Mouse (Mus musculus) liver, embryonic 15.5 days (tissue): ENCODE measurements around the gene Agap3. TPM values are rescaled to one million over a fixed set of nuclear protein-coding genes. Genes with fewer than 3 reads are reported as not detected.

Experiments used
- ATAC-seq: fragments of 200-750 bp; cut with Nextera tagmentation; 2 replicates; pipeline ENCODE4 v1.8.0; 2017; ENCODE audit warnings: moderate number of reproducible peaks, mild to moderate bottlenecking, moderate library complexity; ENCODE audit not compliant: insufficient read depth
- H3K27ac ChIP-seq: fragments of 300-500 bp; sonication (generic); replicated peaks from 2 replicates; pipeline ENCODE4 v1.5.1; 2015; ENCODE audit warnings: mild to moderate bottlenecking, inconsistent platforms
- H3K27me3 ChIP-seq: fragments of 300-500 bp; sonication (generic); 2 replicates; pipeline ENCODE4 v1.6.1; 2015; ENCODE audit warnings: mild to moderate bottlenecking, inconsistent platforms
- H3K36me3 ChIP-seq: fragments of 300-500 bp; sonication (generic); replicated peaks from 2 replicates; pipeline ENCODE4 v1.6.1; 2015; ENCODE audit warnings: moderate library complexity, mild to moderate bottlenecking, inconsistent platforms
- H3K4me1 ChIP-seq: fragments of 300-500 bp; sonication (generic); replicated peaks from 2 replicates; pipeline ENCODE4 v1.6.1; 2015; ENCODE audit warnings: inconsistent platforms
- H3K4me2 ChIP-seq: fragments of 300-500 bp; sonication (generic); 2 replicates; pipeline ENCODE4 v1.6.1; 2015; ENCODE audit warnings: moderate library complexity, mild to moderate bottlenecking, inconsistent platforms
- H3K4me3 ChIP-seq: fragments of 300-500 bp; sonication (generic); replicated peaks from 2 replicates; pipeline ENCODE4 v1.5.1; 2015; ENCODE audit warnings: mild to moderate bottlenecking, inconsistent platforms
- H3K9ac ChIP-seq: fragments of 300-500 bp; sonication (generic); 2 replicates; pipeline ENCODE4 v1.6.1; 2015; ENCODE audit warnings: moderate library complexity, mild to moderate bottlenecking, inconsistent platforms
- H3K9me3 ChIP-seq: fragments of 300-500 bp; sonication (generic); replicated peaks from 2 replicates; pipeline ENCODE4 v1.6.1; 2016; ENCODE audit warnings: inconsistent platforms
- WGBS: fragments of 180-500 bp; shearing (Covaris S2); methylation state at CpG from one replicate; pipeline ENCODE4 v1.1.7; 2015; ENCODE audit warnings: mixed read lengths; ENCODE audit not compliant: insufficient replicate concordance; 5-methylcytosine and 5-hydroxymethylcytosine counted together
- polyA plus RNA-seq: library from polyadenylated mRNA; unstranded; fragments of >200 nt; fragmentation: Nextera tagmentation; extraction: Ambion mirVana; gene quantifications from 2 replicates; pipeline ENCODE4 v1.2.1, GENCODE M21; 2015

Agap3 gene
- polyA plus RNA-seq, result 11.3 and 14.7 TPM in 2 replicates

DNA sequence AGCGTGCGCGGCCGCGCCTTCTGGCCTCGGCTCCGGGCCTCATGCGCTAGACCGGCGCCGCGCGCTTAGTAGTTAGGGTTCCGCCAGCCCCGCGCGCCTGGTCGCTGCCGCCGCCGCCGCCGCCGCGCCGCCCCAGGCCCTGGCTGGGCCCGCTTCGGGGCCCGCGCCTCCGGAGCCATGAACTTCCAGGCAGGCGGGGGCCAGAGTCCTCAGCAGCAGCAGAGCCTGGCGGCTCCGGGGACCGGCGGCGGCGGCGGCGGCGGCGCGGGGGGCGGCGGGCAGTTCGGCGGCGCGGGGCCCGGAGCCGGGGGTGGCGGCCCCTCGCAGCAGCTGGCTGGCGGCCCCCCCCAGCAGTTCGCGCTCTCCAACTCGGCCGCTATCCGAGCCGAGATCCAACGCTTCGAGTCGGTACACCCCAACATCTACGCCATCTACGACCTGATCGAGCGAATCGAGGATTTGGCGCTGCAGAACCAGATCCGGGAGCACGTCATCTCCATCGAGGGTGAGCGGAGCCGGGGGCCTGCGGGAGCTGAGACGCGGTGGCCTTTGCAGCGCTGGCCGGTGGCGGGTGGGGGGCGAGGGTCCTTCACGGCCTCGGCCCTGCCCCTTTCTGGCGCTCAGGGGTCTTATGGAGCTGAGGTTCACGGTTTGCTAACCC, at the start of gene Agap3:
Gene Agap3 (plus strand): TSS at position 148 of the 661 bp plus-strand sequence.
- Histone ChIP-seq H3K9me3 (no peaks in the 10 kb centered on the region), H3K27me3 (no peaks in the 10 kb centered on the region), H3K9ac (peak within 1 kb of the TSS; percentile 90), H3K36me3 (0 out of 2 replicates have a peak, but pooled peaks cover 10% of the 10 kb centered on the region), H3K4me3 (peak within 1 kb of the TSS; percentile 83), H3K4me1 (peaks cover 68% of the 10 kb centered on the region), H3K4me2 (peak within 1 kb of the TSS; percentile 100), H3K27ac (peak within 1 kb of the TSS; percentile 96)
- ATAC-seq, result no peak; the same call in 1 of the 2 replicates
- WGBS, result under 1% methylated on average over 65 of the region's 85 CpGs

DNA sequence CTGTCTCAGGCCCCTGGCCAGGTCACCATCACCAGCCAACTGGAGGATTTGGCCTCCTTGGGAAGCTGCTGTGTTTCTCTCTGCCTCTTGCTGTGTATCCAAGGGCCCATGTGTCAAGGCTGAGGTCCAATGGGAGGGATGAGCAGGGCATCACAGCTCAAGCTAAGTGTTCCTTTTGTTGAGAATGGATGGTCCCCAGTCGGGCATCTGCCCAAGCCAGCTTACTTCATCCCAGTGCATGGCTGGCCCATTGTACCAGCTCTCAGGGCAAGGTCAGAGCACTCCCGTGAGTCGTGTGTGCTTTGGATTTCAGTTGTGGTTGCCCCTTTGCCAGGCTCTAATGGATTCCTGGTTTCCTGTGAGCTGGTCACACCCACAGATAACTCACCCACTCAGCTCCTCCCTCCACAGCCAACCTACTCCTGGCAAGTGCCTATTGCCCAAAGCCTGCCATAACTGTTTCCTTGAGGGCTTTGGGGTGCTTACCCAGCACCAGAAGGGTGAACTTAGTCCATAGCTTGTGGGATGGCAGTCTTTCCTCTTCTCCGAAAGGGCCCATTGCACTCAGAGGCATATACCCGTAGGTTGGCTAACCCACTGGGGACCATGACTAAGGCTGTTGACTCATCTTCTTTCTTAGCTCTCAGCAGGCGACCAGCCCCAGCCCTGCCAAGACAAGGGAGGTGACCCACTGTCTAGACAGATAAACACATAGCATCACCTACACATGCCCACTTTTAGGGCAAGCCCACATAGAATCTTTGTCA, 47.2 kb upstream of the Agap3 start:
- H3K4me2 ChIP-seq, result no peak overlapping the region
- H3K4me1 ChIP-seq, result peaks cover 16% of the 10 kb centered on the region
- H3K9me3 ChIP-seq, result no peaks in the 10 kb centered on the region
- no peak overlapping the region for H3K27ac ChIP-seq
- ATAC-seq, result no peak
- H3K27me3 ChIP-seq, result no peaks in the 10 kb centered on the region
- peaks cover 16% of the 10 kb centered on the region for H3K36me3 ChIP-seq
- H3K4me3 ChIP-seq, result no peak overlapping the region
- WGBS, result 55% methylated on average over 6 of the region's 6 CpGs
- no peak overlapping the region for H3K9ac ChIP-seq

DNA sequence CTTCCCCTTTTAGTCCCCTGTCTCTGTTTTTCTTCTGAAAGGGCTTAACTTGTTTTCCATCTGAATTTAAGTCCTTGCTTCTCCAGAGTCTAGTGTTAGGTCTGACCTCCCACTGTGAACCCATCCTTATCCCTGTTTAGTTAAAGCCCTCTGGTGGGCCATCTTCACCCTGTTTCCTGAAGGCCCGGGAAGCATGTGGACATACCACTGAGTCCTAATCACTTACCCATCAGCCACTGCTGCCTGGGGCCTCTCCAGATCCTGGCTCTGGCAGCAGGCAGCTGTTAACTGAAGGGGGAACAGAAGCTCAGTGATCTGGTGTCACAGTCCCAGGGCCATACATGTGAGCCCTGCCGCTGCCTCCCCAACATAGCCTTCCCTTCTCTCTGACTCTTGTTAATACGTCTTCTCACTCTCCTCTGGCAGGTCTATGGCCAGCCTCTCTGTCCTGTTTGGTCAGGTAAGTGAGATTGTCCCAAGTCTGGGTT, 46.5 kb upstream of the Agap3 start:
- 60% methylated on average over 3 of the region's 3 CpGs for whole genome bisulfite sequencing
- Histone ChIP-seq H3K9me3 (no peaks in the 10 kb centered on the region), H3K9ac (no peak overlapping the region), H3K4me1 (peaks cover 16% of the 10 kb centered on the region), H3K27ac (no peak overlapping the region), H3K4me3 (no peak overlapping the region), H3K36me3 (peaks cover 16% of the 10 kb centered on the region), H3K4me2 (no peak overlapping the region), H3K27me3 (no peaks in the 10 kb centered on the region)
- no peak for ATAC-seq

DNA sequence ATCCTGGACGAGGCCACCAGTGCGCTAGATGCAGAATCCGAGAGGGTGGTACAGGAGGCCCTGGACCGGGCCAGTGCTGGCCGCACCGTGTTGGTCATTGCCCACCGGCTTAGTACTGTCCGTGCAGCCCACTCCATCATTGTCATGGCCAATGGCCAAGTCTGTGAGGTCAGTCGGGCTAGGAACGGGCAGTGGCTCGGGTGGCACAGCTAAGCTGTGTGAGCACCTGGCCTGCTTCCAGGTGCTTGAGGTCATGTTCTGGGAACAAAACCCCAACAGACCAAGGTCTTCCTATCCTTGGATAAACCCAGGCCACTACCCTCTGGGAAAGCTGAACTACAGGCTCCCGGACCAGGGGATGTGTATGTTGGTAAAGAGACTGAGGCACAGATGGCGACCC, 43.3 kb upstream of the Agap3 start:
- Histone ChIP-seq H3K4me2 (no peak overlapping the region), H3K4me1 (peaks cover 16% of the 10 kb centered on the region), H3K4me3 (no peak overlapping the region), H3K9me3 (no peaks in the 10 kb centered on the region), H3K36me3 (no peaks in the 10 kb centered on the region), H3K9ac (no peak overlapping the region), H3K27me3 (peaks cover 11% of the 10 kb centered on the region), H3K27ac (no peak overlapping the region)
- WGBS, result 82% methylated on average over 13 of the region's 13 CpGs
- ATAC-seq, result no peak

DNA sequence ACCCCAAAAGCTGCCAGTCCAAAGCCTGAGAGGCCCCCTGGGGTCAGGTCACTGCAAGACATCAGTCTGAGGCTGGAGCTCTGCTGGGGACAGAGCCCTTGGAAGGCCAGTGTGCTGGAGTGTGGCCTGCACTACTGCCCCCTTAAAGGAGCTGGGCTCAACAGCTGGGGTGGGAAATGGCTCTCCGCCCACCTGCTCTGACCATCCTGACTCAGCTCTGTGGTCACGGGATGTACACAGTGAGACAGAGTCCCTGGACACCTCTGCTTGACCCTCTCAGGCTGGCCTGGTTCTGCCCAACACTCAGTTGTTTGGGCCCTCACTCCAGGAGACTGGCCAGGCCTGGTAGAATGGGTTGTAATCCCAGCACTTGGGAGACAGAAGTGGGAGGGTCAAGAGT, 42.5 kb upstream of the Agap3 start:
- peaks cover 19% of the 10 kb centered on the region for H3K27me3 ChIP-seq
- WGBS, result 65% methylated on average over 2 of the region's 2 CpGs
- no peak for ATAC-seq

DNA sequence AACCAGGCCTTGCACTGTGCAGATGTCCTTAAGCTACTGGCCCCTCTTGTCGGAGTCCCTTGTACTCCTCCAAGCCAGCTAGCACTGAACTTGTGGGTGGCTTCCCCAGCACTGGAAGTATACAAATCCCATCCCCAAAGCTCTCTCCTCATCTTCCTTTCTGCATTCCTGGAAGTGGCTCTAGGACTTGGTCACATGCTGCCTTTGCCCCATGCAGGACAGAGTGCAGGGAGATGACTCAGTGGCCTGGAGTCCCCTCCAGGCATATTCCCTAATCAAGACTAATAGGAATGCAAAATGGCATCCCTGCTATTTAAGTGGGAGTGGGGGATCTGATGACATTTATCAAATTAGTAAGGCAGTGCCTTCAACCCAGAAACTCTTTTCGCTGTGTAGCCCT, 39.9 kb upstream of the Agap3 start:
- WGBS, result 56% methylated on average over 2 of the region's 2 CpGs
- no peak overlapping the region for H3K4me3 ChIP-seq
- no peak overlapping the region for H3K27ac ChIP-seq
- H3K9me3 ChIP-seq, result no peaks in the 10 kb centered on the region
- H3K4me2 ChIP-seq, result no peak overlapping the region
- peaks cover 32% of the 10 kb centered on the region for H3K27me3 ChIP-seq
- no peaks in the 10 kb centered on the region for H3K4me1 ChIP-seq
- H3K9ac ChIP-seq, result no peak overlapping the region
- no peaks in the 10 kb centered on the region for H3K36me3 ChIP-seq
- no peak for ATAC-seq

More for the DNA sequence above, 42.5 kb upstream of the Agap3 start:
- Histone ChIP-seq H3K4me1 (peaks cover 9% of the 10 kb centered on the region), H3K4me2 (no peak overlapping the region), H3K36me3 (no peaks in the 10 kb centered on the region), H3K9ac (no peak overlapping the region), H3K4me3 (no peak overlapping the region), H3K27ac (no peak overlapping the region), H3K9me3 (no peaks in the 10 kb centered on the region)

DNA sequence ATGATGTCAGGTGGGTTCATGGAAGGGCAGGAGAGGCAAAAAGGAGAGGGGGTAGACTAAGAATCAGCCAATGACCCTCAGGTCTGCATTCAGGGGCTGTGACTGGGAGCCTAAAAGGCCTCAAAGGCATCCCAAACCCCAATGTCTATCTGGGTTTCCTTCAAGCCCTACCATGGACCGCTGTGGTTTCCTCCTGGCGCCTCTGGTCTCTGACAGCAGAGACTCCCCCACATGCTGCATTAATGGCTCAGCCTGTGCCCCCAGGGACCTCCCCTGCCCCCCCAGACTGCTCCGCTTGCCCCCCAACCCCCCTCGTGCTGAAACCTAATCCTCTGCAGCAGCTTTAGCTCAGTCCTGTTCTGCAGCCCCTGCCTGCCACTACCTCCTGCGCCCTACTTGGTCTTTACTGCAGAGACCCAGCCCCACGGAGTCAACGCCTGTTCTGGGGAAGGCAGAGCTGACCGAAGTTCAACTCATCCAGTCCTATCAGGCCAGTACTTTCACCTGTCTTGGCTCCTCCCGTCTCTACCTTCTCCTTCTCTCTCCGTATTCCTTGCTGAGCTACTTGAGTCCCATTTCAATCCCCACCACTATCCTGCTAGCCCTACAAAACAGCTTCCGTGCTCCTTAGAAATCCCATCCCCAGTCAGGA, 38.8 kb upstream of the Agap3 start, which contains the start of gene Asic3:
Gene Asic3 (plus strand): TSS at position 351 of the 652 bp plus-strand sequence.
- H3K27ac ChIP-seq, result no peak within 1 kb of the TSS
- no peaks in the 10 kb centered on the region for H3K4me1 ChIP-seq
- no peak within 1 kb of the TSS for H3K4me2 ChIP-seq
- no peaks in the 10 kb centered on the region for H3K36me3 ChIP-seq
- H3K27me3 ChIP-seq, result peaks cover 32% of the 10 kb centered on the region
- WGBS, result 29% methylated on average over 11 of the region's 11 CpGs
- H3K9ac ChIP-seq, result no peak within 1 kb of the TSS
- no peaks in the 10 kb centered on the region for H3K9me3 ChIP-seq
- ATAC-seq, result no peak
- H3K4me3 ChIP-seq, result no peak within 1 kb of the TSS

DNA sequence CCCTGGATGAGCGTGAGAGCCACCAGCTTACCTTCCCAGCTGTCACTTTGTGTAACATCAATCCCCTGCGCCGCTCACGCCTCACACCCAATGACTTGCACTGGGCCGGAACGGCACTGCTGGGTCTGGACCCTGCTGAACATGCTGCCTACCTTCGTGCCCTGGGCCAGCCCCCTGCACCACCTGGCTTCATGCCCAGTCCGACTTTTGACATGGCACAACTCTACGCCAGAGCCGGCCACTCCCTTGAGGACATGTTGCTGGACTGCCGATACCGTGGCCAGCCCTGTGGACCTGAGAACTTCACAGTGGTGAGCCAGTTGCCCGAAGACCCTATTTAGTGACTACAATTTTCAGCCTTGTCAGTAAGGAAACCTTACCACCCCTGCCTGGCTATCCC, 38.0 kb upstream of the Agap3 start:
- 76% methylated on average over 13 of the region's 13 CpGs for WGBS
- Histone ChIP-seq H3K36me3 (0 out of 2 replicates have a peak, but pooled peaks cover 6% of the 10 kb centered on the region), H3K9ac (no peak overlapping the region), H3K4me1 (no peaks in the 10 kb centered on the region), H3K9me3 (no peaks in the 10 kb centered on the region), H3K27ac (no peak overlapping the region), H3K4me2 (no peak overlapping the region), H3K4me3 (no peak overlapping the region), H3K27me3 (peaks cover 32% of the 10 kb centered on the region)
- no peak for ATAC-seq

DNA sequence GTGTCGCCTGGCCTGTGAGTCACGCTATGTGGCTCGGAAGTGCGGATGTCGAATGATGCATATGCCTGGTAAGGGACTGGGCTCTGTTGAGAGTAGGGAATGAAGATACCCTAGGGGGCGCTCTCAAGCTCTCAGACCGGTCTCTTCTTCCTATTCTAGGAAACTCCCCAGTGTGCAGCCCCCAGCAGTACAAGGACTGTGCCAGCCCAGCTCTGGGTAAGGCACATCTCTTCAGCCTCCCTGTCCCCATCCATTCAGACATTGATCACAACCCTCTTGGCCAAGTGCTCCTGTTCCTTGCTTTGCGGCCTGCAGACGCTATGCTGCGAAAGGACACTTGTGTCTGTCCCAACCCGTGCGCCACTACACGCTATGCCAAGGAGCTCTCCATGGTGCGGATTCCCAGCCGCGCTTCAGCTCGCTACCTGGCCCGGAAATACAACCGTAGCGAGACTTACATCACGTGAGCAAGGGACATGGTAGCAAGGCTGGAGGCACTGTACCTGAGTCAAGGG, 35.7 kb upstream of the Agap3 start:
- Histone ChIP-seq H3K36me3 (0 out of 2 replicates have a peak, but pooled peaks cover 9% of the 10 kb centered on the region), H3K4me2 (no peak overlapping the region), H3K4me1 (no peaks in the 10 kb centered on the region), H3K27ac (no peak overlapping the region), H3K4me3 (no peak overlapping the region), H3K9ac (no peak overlapping the region), H3K9me3 (no peaks in the 10 kb centered on the region), H3K27me3 (peaks cover 32% of the 10 kb centered on the region)
- 6% methylated on average over 21 of the region's 21 CpGs for WGBS
- peak; percentile 45; the same call in 1 of the 2 replicates for ATAC-seq

DNA sequence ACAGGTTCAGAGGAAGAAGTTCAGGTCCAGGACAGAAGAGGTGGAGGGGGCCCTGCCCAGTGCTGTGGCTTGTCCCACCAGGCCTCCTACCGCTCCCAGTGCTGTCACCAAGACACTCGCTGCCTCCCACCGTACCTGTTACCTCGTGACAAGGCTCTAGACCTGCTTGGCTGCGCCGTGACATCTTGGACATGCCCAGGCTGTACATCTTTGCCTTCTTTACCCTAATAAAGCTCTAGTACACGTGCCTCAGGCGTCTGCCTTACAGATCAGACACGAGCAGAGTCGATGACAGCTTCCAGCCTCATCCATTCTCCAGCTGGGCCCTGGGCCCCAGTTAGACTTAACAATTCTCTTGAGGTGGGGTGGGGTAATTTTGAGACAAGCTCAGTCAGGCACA, 34.4 kb upstream of the Agap3 start:
- H3K4me3 ChIP-seq, result no peak overlapping the region
- H3K4me2 ChIP-seq, result no peak overlapping the region
- 0 out of 2 replicates have a peak, but pooled peaks cover 9% of the 10 kb centered on the region for H3K36me3 ChIP-seq
- no peak for ATAC-seq
- peaks cover 32% of the 10 kb centered on the region for H3K27me3 ChIP-seq
- H3K4me1 ChIP-seq, result peaks cover 2% of the 10 kb centered on the region
- no peak overlapping the region for H3K9ac ChIP-seq
- WGBS, result 80% methylated on average over 10 of the region's 10 CpGs
- no peaks in the 10 kb centered on the region for H3K9me3 ChIP-seq
- H3K27ac ChIP-seq, result no peak overlapping the region
